Mouse (Mus musculus) hindbrain, embryonic 11.5 days (tissue): Measurements from ENCODE around the gene Ripk3. TPM values are rescaled to one million over a fixed set of nuclear protein-coding genes. Genes with fewer than 3 reads are reported as not detected.
A peak's percentile ranks its signal among the peaks of the same experiment; 100 is the strongest.
"Not testable (repeated sequence)": the region's sequence is repeated elsewhere in the genome, so short reads cannot be mapped to it uniquely, and the experiment has no call there.

Source experiments
- ATAC-seq: fragments of 200-750 bp; cut with Nextera tagmentation; 2 replicates; pipeline ENCODE4 v1.8.0; 2017; ENCODE audit warnings: mild to moderate bottlenecking, moderate TSS enrichment, moderate library complexity; ENCODE audit not compliant: low FRiP score
- DNase-seq: peaks from one replicate; pipeline ENCODE4 v3.0.0-alpha.2; 2015; ENCODE audit warnings: low spot score
- H3K27ac ChIP-seq: fragments of 300-500 bp; sonication (generic); 2 replicates; pipeline ENCODE4 v1.5.1; 2014; ENCODE audit warnings: mild to moderate bottlenecking, low read depth, low read length
- H3K27me3 ChIP-seq: fragments of 300-500 bp; sonication (generic); 2 replicates; pipeline ENCODE4 v1.6.1; 2014; ENCODE audit warnings: mild to moderate bottlenecking, low read length, moderate library complexity, mixed read lengths; ENCODE audit not compliant: control insufficient read depth, insufficient read depth
- H3K36me3 ChIP-seq: fragments of 300-500 bp; sonication (generic); 2 replicates; pipeline ENCODE4 v1.6.1; 2014; ENCODE audit warnings: mild to moderate bottlenecking, low read length, moderate library complexity, mixed read lengths; ENCODE audit not compliant: control insufficient read depth, insufficient read depth
- H3K4me1 ChIP-seq: fragments of 300-500 bp; sonication (generic); replicated peaks from 2 replicates; pipeline ENCODE4 v1.6.1; 2014; ENCODE audit warnings: low read length, mixed read lengths; ENCODE audit not compliant: control insufficient read depth, insufficient read depth
- H3K4me2 ChIP-seq: fragments of 300-500 bp; sonication (generic); replicated peaks from 2 replicates; pipeline ENCODE4 v1.6.1; 2014; ENCODE audit warnings: mild to moderate bottlenecking, low read depth, low read length
- H3K4me3 ChIP-seq: fragments of 300-500 bp; sonication (generic); 2 replicates; pipeline ENCODE4 v1.5.1; 2014; ENCODE audit warnings: low read depth, low read length
- H3K9ac ChIP-seq: fragments of 300-500 bp; sonication (generic); 2 replicates; pipeline ENCODE4 v1.6.1; 2014; ENCODE audit warnings: low read depth, low read length
- H3K9me3 ChIP-seq: fragments of 300-500 bp; sonication (generic); 2 replicates; pipeline ENCODE4 v1.6.1; 2016; ENCODE audit warnings: low read length; ENCODE audit not compliant: control insufficient read depth
- WGBS: fragments of 180-500 bp; shearing (Covaris S2); extraction: QIAGEN DNeasy Blood & Tissue Kit; methylation state at CpG from one replicate; pipeline ENCODE4 v1.1.7; 2014; 5-methylcytosine and 5-hydroxymethylcytosine counted together
- polyA plus RNA-seq: library from polyadenylated mRNA; unstranded; fragments of >200 nt; fragmentation: Nextera tagmentation; extraction: Ambion mirVana; gene quantifications from 2 replicates; pipeline ENCODE4 v1.2.1, GENCODE M21; 2014

Gene Ripk3
- polyA plus RNA-seq, 1 experiment from 2014 or later, result 11.0 TPM

DNA sequence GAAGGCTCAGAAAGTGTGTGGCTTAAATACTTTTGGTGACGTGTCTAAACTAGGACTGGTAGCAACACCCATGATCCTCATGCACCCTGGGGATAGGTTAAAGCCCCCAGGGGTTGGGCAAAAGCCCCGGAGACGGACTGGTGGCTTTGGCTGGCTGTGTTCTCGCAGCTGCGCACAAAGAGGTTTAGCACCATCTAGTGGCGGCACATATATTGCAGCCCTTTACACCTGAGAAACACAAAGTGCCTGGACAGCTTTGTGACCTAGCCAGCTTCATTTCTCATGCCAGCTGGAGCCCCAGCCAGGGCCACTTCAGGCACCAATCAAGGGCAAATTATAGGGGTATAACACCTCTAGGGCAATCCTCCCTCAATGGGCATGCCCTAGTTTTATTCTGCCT is 28.5 kb downstream of the Ripk3 start:
- not testable (repeated sequence) for H3K36me3 ChIP-seq, H3K9me3 ChIP-seq, H3K27ac ChIP-seq, H3K9ac ChIP-seq, H3K4me1 ChIP-seq, ATAC-seq, H3K4me3 ChIP-seq, H3K4me2 ChIP-seq
- peak; percentile 88 for DNase-seq
- 0% methylated on average over 6 of the region's 6 CpGs for WGBS
- peaks cover 36% of the 10 kb centered on the region for H3K27me3 ChIP-seq

DNA sequence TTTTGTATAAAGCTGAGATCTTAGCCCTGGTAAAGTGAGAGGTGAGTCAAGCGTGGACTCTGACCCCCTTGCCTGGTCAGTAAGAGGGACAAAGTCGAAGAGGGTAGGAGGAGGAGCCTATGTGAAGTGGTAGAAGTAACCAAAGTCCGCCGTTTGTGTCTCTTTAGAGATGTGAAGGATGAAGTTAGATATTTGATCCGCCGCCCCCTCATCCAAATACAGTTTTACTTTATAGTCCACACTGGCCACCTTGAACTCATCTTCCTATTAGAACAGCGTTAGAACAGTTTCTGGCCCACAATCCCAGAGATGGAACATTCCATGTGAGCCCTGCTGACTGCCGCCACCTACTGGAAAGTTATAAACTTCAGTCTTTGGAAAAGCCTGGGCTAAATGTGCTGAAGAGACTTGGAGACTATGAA is 30.3 kb downstream of the Ripk3 start, which contains the start of gene Cideb:
TSS of gene Cideb (minus strand) at position 96 of the 422 bp plus-strand sequence.
- no peak within 1 kb of the TSS for H3K4me2 ChIP-seq
- WGBS, result 13% methylated on average over 8 of the region's 8 CpGs
- H3K9ac ChIP-seq, result no peak within 1 kb of the TSS

DNA sequence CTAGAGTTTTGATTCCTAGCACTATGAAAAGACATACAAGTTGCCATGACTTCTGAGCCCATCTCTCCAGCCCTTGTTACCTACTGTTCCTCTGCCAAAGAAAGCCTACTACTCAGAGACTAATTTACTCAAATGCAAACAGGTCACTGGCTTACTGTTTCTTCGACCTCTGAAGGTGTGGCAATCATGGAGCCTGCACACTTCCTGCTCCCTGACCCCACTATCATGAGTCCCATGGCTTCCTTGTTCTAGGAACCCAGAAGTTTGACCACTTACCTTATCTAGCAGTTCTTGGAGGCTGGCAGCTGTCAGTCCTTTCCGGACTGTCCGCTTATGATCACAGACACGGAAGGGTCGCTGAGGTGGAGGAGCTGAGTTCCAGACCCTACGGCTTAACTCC is 31.1 kb downstream of the Ripk3 start:
- Histone ChIP-seq H3K27me3 (peaks cover 17% of the 10 kb centered on the region), H3K36me3 (peaks cover 15% of the 10 kb centered on the region; the same call in 1 of the 2 replicates), H3K4me2 (no peak overlapping the region), H3K9ac (no peak overlapping the region), H3K27ac (no peak overlapping the region), H3K4me1 (0 out of 2 replicates have a peak, but pooled peaks cover 5% of the 10 kb centered on the region), H3K4me3 (no peak overlapping the region), H3K9me3 (no peaks in the 10 kb centered on the region)
- ATAC-seq (no peak), DNase-seq (no peak)
- WGBS, result 92% methylated on average over 6 of the region's 6 CpGs

More for the DNA sequence above, 30.3 kb downstream of the Ripk3 start, which contains the start of gene Cideb:
- H3K9me3 ChIP-seq, result no peaks in the 10 kb centered on the region
- peak; percentile 74 for DNase-seq
- peaks cover 25% of the 10 kb centered on the region for H3K27me3 ChIP-seq
- 0 out of 2 replicates have a peak, but pooled peaks cover 9% of the 10 kb centered on the region for H3K36me3 ChIP-seq
- H3K4me3 ChIP-seq, result no peak within 1 kb of the TSS
- ATAC-seq, result no peak
- no peak within 1 kb of the TSS for H3K27ac ChIP-seq
- H3K4me1 ChIP-seq, result 0 out of 2 replicates have a peak, but pooled peaks cover 5% of the 10 kb centered on the region

DNA sequence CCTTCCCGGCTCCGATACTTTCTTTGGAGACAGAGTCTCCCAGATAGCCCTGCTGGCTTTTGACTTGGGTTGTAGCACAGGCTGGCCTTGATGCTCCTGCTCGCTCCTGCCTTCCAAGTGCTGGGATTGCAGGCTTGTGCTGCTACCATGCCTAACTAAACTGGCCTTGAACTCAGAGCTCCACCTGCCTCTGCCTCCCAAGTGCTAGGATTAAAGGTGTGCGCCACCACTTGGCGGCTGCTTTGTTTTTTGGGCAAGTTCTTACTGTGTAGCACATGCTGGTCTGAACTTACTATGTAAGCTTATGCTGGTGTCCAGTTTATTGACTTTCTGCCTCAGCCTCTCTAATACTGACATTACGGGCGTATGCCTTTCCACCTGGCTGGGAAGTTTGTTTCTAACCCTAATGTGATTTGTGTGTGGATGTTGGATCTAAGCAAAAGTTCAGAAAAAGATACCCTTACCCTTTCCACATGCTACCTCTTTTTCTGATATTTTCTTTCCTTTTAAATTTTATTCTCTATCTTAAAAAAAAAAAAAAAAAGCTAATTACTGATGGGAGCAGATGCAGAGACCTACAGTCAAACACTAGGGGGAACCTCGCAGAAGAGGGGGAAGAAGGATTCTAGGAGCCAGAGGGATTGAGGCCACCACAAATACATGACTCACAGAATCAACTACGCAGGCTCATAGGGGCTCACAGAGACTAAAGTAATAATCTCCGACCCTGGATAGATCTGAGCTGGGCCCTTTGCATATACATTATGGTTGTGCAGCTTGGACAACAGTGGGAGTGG is 41.4 kb downstream of the Ripk3 start:
- H3K27ac ChIP-seq, result no peak overlapping the region
- no peak overlapping the region for H3K4me2 ChIP-seq
- H3K9me3 ChIP-seq, result no peaks in the 10 kb centered on the region
- 90% methylated on average over 10 of the region's 10 CpGs for whole genome bisulfite sequencing
- DNase-seq (no peak), ATAC-seq (no peak)
- H3K4me1 ChIP-seq, result peaks cover 3% of the 10 kb centered on the region; the same call in 1 of the 2 replicates
- H3K27me3 ChIP-seq, result no peaks in the 10 kb centered on the region
- H3K9ac ChIP-seq, result no peak overlapping the region
- H3K36me3 ChIP-seq, result no peaks in the 10 kb centered on the region
- H3K4me3 ChIP-seq, result no peak overlapping the region

DNA sequence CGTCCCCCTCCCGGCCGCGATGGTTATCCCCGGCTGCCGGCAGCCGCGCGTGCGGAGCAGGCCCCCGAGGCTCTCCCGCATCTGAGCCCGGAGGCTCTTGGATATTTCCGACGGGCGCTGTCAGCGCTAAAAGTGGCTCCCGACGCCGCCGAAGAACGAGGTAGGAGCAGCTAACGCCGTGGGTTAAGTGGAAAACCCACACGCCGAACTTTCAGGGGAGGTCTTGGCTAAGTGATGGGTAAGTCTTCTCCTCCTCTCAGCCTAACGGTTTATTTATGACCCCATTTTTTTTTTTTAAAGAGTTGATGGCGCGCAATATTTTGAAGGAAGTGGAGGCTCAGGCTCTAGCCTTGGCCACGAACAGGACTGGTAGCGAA is 42.8 kb downstream of the Ripk3 start:
- DNase-seq, result no peak
- WGBS, result under 1% methylated on average over 31 of the region's 31 CpGs

DNA sequence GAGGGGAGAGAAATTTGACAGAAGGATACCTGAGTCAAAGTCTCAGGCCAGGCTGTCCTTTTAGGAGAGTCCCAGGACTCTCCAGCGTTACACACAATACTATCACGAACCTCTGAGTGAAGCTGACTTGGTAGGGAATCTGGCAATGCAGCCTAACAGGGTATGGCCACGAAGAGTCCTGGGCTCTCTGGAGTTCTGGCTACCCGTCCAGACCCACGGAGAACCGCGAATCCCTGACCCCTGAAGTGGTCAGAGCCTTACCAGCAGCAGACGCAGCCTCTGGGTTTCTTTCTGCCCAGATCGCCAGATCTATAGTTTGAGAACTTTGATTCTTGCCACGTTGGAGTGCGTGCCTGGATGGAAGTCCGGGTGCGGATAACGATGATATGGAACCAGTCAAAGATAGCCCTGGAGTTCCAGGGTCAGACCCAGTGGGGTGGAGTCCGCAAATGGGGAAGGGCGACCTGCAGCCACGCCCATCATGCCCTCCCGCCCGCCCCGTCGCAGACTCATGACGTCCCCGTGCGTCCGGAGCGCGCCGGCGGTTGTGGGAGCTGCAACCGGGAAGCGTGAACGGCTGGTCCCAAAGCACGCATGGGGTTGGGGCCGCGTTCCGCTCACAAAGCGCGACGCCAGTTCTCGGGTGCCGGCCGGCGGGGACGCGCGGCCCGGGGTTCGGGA is 43.3 kb downstream of the Ripk3 start, which contains the start of the genes Dhrs1 and Nop9:
TSS of gene Dhrs1 (minus strand) at position 511 of the 681 bp plus-strand sequence.
TSS of gene Nop9 (plus strand) at position 514 of the 681 bp plus-strand sequence.
- H3K27me3 ChIP-seq, result no peaks in the 10 kb centered on the region
- DNase-seq (peak; percentile 90), ATAC-seq (peak; percentile 83)
- 2% methylated on average over 38 of the region's 48 CpGs for WGBS
- H3K4me3 ChIP-seq, result peak within 1 kb of the TSS; percentile 93
- H3K9ac ChIP-seq, result peak within 1 kb of the TSS; percentile 81
- H3K27ac ChIP-seq, result no peak within 1 kb of the TSS
- H3K36me3 ChIP-seq, result no peaks in the 10 kb centered on the region
- H3K9me3 ChIP-seq, result no peaks in the 10 kb centered on the region
- peaks cover 3% of the 10 kb centered on the region; the same call in 1 of the 2 replicates for H3K4me1 ChIP-seq
- H3K4me2 ChIP-seq, result peak within 1 kb of the TSS; percentile 71

More for the DNA sequence above, 42.8 kb downstream of the Ripk3 start:
- H3K36me3 ChIP-seq, result no peaks in the 10 kb centered on the region
- ATAC-seq, result no peak; the same call in 1 of the 2 replicates
- peak overlapping the region; percentile 93 for H3K4me3 ChIP-seq
- no peaks in the 10 kb centered on the region for H3K27me3 ChIP-seq
- H3K9me3 ChIP-seq, result no peaks in the 10 kb centered on the region
- H3K27ac ChIP-seq, result no peak overlapping the region
- H3K4me1 ChIP-seq, result peaks cover 3% of the 10 kb centered on the region; the same call in 1 of the 2 replicates
- H3K9ac ChIP-seq, result peak overlapping the region; percentile 81
- peak overlapping the region; percentile 71 for H3K4me2 ChIP-seq

DNA sequence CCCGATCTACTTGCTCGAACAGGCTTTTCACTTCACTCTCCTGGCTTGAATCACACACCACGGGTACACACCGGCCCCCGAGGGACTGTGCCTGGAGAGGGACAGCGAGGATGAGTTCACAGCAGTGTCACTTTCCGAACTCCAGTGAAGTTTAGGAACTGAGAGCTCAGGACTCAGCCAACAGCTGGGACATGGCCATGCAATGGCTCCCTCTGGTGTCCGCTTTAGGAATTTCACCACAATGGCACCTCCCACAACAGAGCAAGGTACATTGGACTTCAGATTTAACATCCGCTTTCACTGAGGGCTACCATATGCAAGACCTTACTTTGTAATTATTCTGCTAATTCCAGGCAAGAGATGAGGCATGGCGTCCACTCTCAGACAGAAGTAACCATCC is 45.0 kb downstream of the Ripk3 start:
- WGBS, result 16% methylated on average over 10 of the region's 10 CpGs
- DNase-seq, result peak; percentile 92
- peak; percentile 63; the same call in 1 of the 2 replicates for ATAC-seq
- Histone ChIP-seq H3K4me3 (no peak overlapping the region), H3K4me1 (peaks cover 3% of the 10 kb centered on the region; the same call in 1 of the 2 replicates), H3K4me2 (no peak overlapping the region), H3K9me3 (no peaks in the 10 kb centered on the region), H3K27ac (no peak overlapping the region), H3K36me3 (0 out of 2 replicates have a peak, but pooled peaks cover 2% of the 10 kb centered on the region), H3K9ac (no peak overlapping the region), H3K27me3 (no peaks in the 10 kb centered on the region)

DNA sequence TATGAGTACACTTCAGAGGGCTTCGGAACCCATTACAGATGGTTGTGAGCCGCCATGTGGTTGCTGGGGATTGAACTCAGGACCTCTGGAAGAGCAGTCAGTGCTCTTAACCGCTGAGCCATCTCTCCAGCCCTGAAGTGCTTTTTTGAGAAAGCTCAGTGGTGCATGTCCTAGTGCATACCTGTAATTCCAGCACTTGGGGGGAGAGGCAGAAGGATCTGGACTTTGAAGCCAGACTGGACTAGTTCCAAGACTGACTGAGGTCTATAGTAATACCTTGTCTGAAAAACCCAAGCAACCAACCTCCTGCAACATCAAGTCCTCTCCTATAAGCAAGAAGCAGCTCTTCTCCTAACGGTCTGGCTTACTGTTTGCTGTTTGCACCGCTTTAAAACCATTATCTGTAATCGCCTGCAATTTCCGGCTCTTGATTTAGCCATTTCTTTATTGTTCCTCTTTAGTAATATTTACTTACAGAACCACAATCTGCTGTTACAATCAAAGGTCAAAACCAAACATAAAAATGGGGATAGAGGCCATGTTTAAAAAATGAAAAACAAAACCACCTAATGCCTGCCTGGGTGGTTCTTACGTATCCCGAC is 51.5 kb downstream of the Ripk3 start:
- ATAC-seq (no peak), DNase-seq (no peak)
- Histone ChIP-seq H3K27me3 (no peaks in the 10 kb centered on the region), H3K27ac (no peak overlapping the region), H3K4me2 (no peak overlapping the region), H3K9ac (no peak overlapping the region), H3K4me3 (no peak overlapping the region), H3K9me3 (no peaks in the 10 kb centered on the region), H3K36me3 (0 out of 2 replicates have a peak, but pooled peaks cover 2% of the 10 kb centered on the region), H3K4me1 (no peaks in the 10 kb centered on the region)
- WGBS, result 88% methylated on average over 9 of the region's 9 CpGs
